Mouse (Mus musculus) embryonic facial prominence, embryonic 11.5 days (tissue): ENCODE data around the gene Mnd1. TPM values are rescaled to one million over a fixed set of nuclear protein-coding genes. Genes with fewer than 3 reads are reported as not detected.

Source experiments
- ATAC-seq: fragments of 200-750 bp; cut with Nextera tagmentation; replicated peaks from 2 replicates; pipeline ENCODE4 v1.8.0; 2017; ENCODE audit warnings: low read depth; ENCODE audit not compliant: insufficient number of reproducible peaks, low FRiP score, low TSS enrichment
- DNase-seq: peaks from one replicate; pipeline ENCODE4 v3.0.0-alpha.2; 2015; ENCODE audit warnings: low spot score
- H3K27ac ChIP-seq: fragments of 300-500 bp; sonication (generic); replicated peaks from 2 replicates; pipeline ENCODE4 v1.5.1; 2014; ENCODE audit warnings: mild to moderate bottlenecking, low read depth, low read length, control low read depth
- H3K27me3 ChIP-seq: fragments of 300-500 bp; sonication (generic); 2 replicates; pipeline ENCODE4 v1.6.1; 2014; ENCODE audit warnings: mild to moderate bottlenecking, low read length, moderate library complexity, mixed read lengths; ENCODE audit not compliant: control insufficient read depth, insufficient read depth
- H3K36me3 ChIP-seq: fragments of 300-500 bp; sonication (generic); replicated peaks from 2 replicates; pipeline ENCODE4 v1.6.1; 2014; ENCODE audit warnings: low read depth, mild to moderate bottlenecking, low read length, moderate library complexity, mixed read lengths; ENCODE audit not compliant: control insufficient read depth, insufficient read depth
- H3K4me1 ChIP-seq: fragments of 300-500 bp; sonication (generic); 2 replicates; pipeline ENCODE4 v1.6.1; 2014; ENCODE audit warnings: low read length, mixed read lengths; ENCODE audit not compliant: control insufficient read depth, insufficient read depth
- H3K4me2 ChIP-seq: fragments of 300-500 bp; sonication (generic); 2 replicates; pipeline ENCODE4 v1.6.1; 2014; ENCODE audit warnings: low read depth, mild to moderate bottlenecking, control low read depth, low read length, moderate library complexity
- H3K4me3 ChIP-seq: fragments of 300-500 bp; sonication (generic); 2 replicates; pipeline ENCODE4 v1.5.1; 2014; ENCODE audit warnings: low read depth, low read length, control low read depth
- H3K9ac ChIP-seq: fragments of 300-500 bp; sonication (generic); replicated peaks from 2 replicates; pipeline ENCODE4 v1.6.1; 2014; ENCODE audit warnings: mild to moderate bottlenecking, control low read depth, low read length
- H3K9me3 ChIP-seq: fragments of 300-500 bp; sonication (generic); replicated peaks from 2 replicates; pipeline ENCODE4 v1.6.1; 2016; ENCODE audit warnings: mild to moderate bottlenecking, low read length, inconsistent platforms, mixed read lengths; ENCODE audit not compliant: control insufficient read depth
- WGBS: fragments of 180-500 bp; shearing (Covaris S2); extraction: QIAGEN DNeasy Blood & Tissue Kit; methylation state at CpG from one replicate; pipeline ENCODE4 v1.1.7; 2014; 5-methylcytosine and 5-hydroxymethylcytosine counted together
- polyA plus RNA-seq: library from polyadenylated mRNA; unstranded; fragments of >200 nt; fragmentation: Nextera tagmentation; extraction: Ambion mirVana; gene quantifications from 2 replicates; pipeline ENCODE4 v1.2.1, GENCODE M21; 2014

Mnd1 gene
- polyA plus RNA-seq, 1 experiment from 2014 or later, result 18.5 TPM

DNA sequence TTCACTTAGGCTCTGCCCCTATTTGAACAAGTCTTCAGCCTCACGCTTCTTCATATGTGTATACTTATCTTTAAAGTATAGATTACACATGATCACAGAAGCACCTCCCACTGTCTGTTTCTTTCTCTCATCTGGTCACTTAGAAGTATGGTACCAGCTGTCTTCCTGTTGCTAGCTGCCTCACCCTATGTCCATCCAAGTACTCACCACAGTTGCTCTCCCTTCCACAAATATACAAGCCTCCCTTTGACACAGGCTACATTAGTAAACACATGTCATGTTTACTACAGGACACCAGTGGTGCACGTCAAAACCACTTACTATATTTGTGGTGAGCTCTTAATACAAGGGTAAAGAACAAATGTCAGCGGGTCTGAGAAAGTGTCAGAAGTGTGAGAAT is 24.2 kb downstream of the Mnd1 start:
- H3K4me3 ChIP-seq, result no peak overlapping the region
- H3K9ac ChIP-seq, result no peak overlapping the region
- 83% methylated on average over 3 of the region's 3 CpGs for WGBS
- no peak for DNase-seq
- no peaks in the 10 kb centered on the region for H3K27me3 ChIP-seq
- peaks cover 2% of the 10 kb centered on the region; the same call in 1 of the 2 replicates for H3K4me1 ChIP-seq
- ATAC-seq, result no peak
- no peak overlapping the region for H3K27ac ChIP-seq
- no peaks in the 10 kb centered on the region for H3K36me3 ChIP-seq
- no peaks in the 10 kb centered on the region for H3K9me3 ChIP-seq
- no peak overlapping the region for H3K4me2 ChIP-seq

DNA sequence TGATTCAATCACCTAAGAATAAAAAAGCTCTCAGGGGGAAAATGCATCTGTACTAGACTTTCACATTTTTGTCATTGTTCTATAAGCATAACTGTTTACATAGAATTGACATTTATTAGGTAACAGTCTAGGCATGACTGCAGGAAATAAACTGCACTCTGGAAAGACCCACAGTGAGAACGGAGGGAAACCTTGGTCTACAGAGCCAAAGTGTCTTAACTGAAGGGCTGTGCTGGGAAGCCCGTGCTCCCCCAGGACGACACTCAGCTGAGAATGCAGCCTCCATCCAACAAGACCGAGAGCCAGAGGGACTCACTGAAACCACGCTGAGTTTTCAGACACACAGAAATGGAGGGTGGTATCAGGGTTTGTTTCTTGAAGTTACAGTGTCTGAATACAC is 24.8 kb downstream of the Mnd1 start:
- ATAC-seq, result no peak
- WGBS, result 65% methylated on average over 5 of the region's 5 CpGs
- no peak for DNase-seq

DNA sequence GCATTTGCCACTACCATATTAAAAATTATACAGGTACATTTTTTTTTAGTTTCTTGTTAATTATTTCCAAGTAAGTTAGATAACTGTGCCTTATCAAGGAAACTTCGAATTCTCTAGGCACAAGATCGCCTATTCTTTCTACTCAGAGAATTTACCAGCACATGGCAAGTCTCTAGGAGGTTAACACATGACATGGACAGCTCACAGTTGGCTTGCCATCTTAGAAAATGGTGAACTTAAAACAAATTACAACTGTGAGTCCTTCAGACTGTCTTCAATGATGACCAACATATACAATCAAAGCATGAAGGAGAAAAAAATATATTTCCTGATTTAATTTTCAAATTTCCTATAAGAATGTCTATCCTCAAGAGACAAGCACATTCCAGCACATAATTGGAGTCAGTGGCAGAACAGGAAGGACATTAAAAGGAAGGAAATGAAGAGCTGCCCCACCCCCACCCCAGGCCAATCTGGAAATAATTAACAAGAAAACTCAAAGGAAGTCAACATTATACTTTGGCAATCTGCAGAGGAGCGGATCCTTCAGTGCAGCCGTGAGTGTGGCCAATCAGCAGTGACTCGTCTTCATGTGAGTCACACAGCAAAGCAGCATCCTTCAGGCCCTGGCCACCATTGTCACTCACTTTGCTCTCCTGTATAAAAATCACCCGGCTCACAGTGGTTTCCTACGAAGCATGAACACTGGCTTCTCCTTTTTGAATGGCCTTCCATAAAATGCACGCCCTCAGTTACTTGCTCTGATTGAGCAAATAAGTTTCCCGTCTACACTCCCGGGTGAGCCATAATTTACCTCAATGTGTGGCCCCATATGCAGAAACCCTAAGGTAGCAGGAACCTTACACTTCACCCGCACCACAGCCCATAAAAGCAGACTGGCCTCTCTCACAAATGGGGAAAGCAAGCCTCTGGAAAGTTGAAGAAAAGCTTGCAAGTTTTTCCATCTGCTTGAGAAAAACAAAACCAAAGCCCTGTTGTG is 26.4 kb downstream of the Mnd1 start:
- Histone ChIP-seq H3K4me2 (no peak overlapping the region), H3K36me3 (no peaks in the 10 kb centered on the region), H3K4me1 (no peaks in the 10 kb centered on the region), H3K4me3 (no peak overlapping the region), H3K27me3 (no peaks in the 10 kb centered on the region), H3K27ac (peak overlapping the region; percentile 6), H3K9ac (no peak overlapping the region), H3K9me3 (no peaks in the 10 kb centered on the region)
- WGBS, result 43% methylated on average over 11 of the region's 11 CpGs
- peak; percentile 70 for DNase-seq
- ATAC-seq, result 0 out of 2 replicates have a peak, but pooled peaks have one; percentile 66

More for the DNA sequence above, 24.8 kb downstream of the Mnd1 start:
- Histone ChIP-seq H3K9ac (no peak overlapping the region), H3K4me1 (peaks cover 2% of the 10 kb centered on the region; the same call in 1 of the 2 replicates), H3K27ac (no peak overlapping the region), H3K4me2 (no peak overlapping the region), H3K4me3 (no peak overlapping the region), H3K36me3 (no peaks in the 10 kb centered on the region), H3K9me3 (no peaks in the 10 kb centered on the region), H3K27me3 (no peaks in the 10 kb centered on the region)

DNA sequence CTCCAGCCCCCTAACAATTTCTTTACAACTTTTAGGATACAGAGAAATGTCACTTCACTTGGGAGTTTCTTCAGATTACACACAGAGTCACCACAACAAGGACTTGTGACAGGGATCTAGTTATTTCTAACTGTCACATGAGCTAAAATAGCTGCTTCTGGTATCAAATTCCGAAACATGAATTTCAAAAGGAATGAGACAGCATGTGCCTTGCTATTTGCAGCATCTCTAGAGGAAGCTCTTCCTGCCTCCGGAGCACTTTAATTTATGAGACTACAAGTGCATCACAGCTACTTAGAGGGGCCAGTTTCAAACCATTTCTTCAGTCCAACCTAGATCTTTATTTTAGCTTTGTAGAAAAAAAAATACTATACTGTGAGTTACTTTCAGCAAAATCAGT is 28.2 kb downstream of the Mnd1 start:
- H3K4me1 ChIP-seq, result no peaks in the 10 kb centered on the region
- no peaks in the 10 kb centered on the region for H3K27me3 ChIP-seq
- H3K27ac ChIP-seq, result no peak overlapping the region
- H3K4me2 ChIP-seq, result no peak overlapping the region
- WGBS, result 68% methylated on average over 2 of the region's 2 CpGs
- no peak overlapping the region for H3K4me3 ChIP-seq
- ATAC-seq (no peak), DNase-seq (no peak)
- no peak overlapping the region for H3K9ac ChIP-seq
- H3K36me3 ChIP-seq, result no peaks in the 10 kb centered on the region
- no peaks in the 10 kb centered on the region for H3K9me3 ChIP-seq

DNA sequence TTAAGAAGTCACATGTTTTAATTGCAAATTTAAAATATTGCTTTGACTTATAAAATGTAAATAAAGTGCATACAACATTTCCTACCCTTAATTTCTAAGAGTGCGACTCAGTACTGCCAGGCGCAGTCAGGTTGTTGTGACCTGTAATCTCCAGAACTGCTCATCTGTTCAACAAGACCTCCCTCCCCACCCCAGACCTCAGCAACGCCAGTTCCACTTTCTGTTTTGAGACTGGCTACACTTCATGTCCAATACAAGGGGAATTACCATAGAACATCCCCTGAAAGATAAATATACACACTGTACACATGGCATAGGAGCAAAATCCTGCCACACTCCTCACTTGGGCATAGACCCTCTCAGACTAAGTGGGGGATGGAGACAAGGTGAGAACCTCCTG is 28.9 kb downstream of the Mnd1 start:
- no peak for DNase-seq
- no peaks in the 10 kb centered on the region for H3K36me3 ChIP-seq
- H3K9me3 ChIP-seq, result no peaks in the 10 kb centered on the region
- no peak overlapping the region for H3K4me3 ChIP-seq
- H3K4me1 ChIP-seq, result no peaks in the 10 kb centered on the region
- WGBS, result 77% methylated on average over 3 of the region's 3 CpGs
- ATAC-seq, result no peak
- H3K9ac ChIP-seq, result no peak overlapping the region
- no peak overlapping the region for H3K27ac ChIP-seq
- H3K27me3 ChIP-seq, result no peaks in the 10 kb centered on the region
- no peak overlapping the region for H3K4me2 ChIP-seq

DNA sequence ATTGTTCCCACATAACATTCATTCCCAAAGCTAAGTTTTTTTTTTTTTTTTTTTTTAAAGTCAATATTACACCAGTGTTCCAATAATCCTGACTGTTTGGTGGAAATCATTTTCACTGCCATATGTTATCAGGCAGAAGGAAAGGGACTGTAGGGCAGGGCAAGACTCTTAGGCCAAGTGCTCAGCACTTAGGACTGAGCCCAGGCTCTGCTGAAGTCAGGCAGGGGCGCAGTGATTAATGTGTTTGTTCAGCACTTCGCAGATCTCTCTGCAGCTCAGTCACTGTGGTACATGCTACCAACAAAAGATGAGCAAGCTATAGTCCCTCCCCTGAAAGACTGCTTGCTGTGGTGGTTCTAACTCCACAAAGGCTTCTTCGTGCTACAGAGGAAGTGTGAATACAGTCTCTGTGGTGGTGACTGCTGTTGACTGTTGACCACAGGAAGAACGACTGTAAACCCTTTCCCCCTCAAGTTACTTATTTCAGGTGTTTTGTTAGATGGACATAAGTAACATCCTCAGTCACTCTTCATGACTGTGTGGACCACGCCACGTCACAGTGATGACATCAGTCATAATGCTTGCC is 29.8 kb downstream of the Mnd1 start:
- no peak overlapping the region for H3K4me3 ChIP-seq
- no peaks in the 10 kb centered on the region for H3K27me3 ChIP-seq
- WGBS, result 67% methylated on average over 6 of the region's 6 CpGs
- H3K36me3 ChIP-seq, result no peaks in the 10 kb centered on the region
- no peak overlapping the region for H3K27ac ChIP-seq
- no peak overlapping the region for H3K9ac ChIP-seq
- H3K4me2 ChIP-seq, result no peak overlapping the region
- no peaks in the 10 kb centered on the region for H3K9me3 ChIP-seq
- H3K4me1 ChIP-seq, result no peaks in the 10 kb centered on the region
- no peak for DNase-seq
- ATAC-seq, result no peak

DNA sequence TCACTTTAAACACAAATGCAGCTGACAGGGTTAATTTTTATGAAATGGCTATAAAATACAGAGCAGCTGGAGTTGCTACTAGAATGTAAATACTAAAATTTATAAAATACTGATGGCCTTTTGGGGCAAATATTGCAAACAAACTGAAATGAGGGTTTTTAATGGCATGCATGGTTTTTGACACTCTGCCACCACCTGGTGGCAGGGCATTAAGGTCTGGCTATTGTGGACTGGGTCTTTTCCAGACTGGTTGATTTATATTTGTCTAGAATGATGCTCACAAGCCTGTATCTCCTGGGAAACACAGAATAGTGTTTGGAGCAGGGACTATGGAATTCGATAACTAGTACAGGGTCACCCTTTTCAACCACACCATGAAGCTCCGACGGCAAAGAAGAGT is 32.1 kb downstream of the Mnd1 start:
- Histone ChIP-seq H3K36me3 (no peaks in the 10 kb centered on the region), H3K4me3 (no peak overlapping the region), H3K4me2 (no peak overlapping the region), H3K9me3 (no peaks in the 10 kb centered on the region), H3K9ac (no peak overlapping the region), H3K27ac (no peak overlapping the region), H3K4me1 (no peaks in the 10 kb centered on the region), H3K27me3 (no peaks in the 10 kb centered on the region)
- 70% methylated on average over 3 of the region's 3 CpGs for WGBS
- DNase-seq (no peak), ATAC-seq (no peak)

DNA sequence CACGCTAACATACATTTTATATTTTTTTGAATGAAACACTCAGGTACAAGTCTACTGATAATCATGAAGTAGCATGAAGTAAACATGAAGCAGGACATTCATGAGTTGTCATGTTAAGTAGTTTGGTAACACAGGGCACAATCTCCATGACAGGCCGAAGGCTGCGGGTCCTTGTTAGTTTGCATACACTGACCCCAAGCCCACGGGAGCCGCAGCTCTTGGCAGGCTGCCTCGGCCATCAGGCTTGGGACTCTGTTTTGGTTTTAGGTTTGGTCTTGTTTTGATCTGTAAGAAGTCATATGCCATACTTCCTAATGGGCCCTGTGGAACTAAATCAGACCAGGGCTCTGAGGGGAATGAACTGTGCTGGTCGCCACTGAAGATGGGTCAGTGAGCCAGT is 36.9 kb downstream of the Mnd1 start:
- no peak overlapping the region for H3K9ac ChIP-seq
- H3K9me3 ChIP-seq, result no peaks in the 10 kb centered on the region
- no peaks in the 10 kb centered on the region for H3K36me3 ChIP-seq
- DNase-seq (no peak), ATAC-seq (no peak)
- no peaks in the 10 kb centered on the region for H3K27me3 ChIP-seq
- no peak overlapping the region for H3K27ac ChIP-seq
- WGBS, result 70% methylated on average over 7 of the region's 7 CpGs
- H3K4me3 ChIP-seq, result no peak overlapping the region
- H3K4me1 ChIP-seq, result no peaks in the 10 kb centered on the region
- H3K4me2 ChIP-seq, result no peak overlapping the region
